Mouse (Mus musculus) CH12.LX (cell line): Measurements from ENCODE around the gene Bsn. TPM values are rescaled to one million over a fixed set of nuclear protein-coding genes. Genes with fewer than 3 reads are reported as not detected.

Experiments
- DNase-seq: peaks from one replicate; pipeline ENCODE4 v3.0.0-alpha.2; 2013; ENCODE audit errors: extremely low read depth
- H3K27ac ChIP-seq: 2 replicates; pipeline ENCODE4 v1.5.1; 2012; ENCODE audit warnings: low read depth, mild to moderate bottlenecking, control low read depth, moderate library complexity; ENCODE audit not compliant: insufficient read depth
- H3K27me3 ChIP-seq: replicated peaks from 2 replicates; pipeline ENCODE3; 2012; ENCODE audit warnings: inconsistent platforms
- H3K36me3 ChIP-seq, 2 experiments: replicated peaks in 1 of 2; 2 replicates each; pipeline versions ENCODE3 to v1.6.1; 2012; ENCODE audit warnings: inconsistent platforms in 1 of 2, low read length in 1 of 2, mild to moderate bottlenecking in 1 of 2, mixed read lengths in 1 of 2, moderate library complexity in 1 of 2; ENCODE audit not compliant: control insufficient read depth in 1 of 2, insufficient read depth in 1 of 2
- H3K4me1 ChIP-seq, 2 experiments: 2 replicates each; pipeline ENCODE4 v1.6.1; 2012; ENCODE audit warnings: inconsistent platforms in 1 of 2, moderate library complexity in 1 of 2; ENCODE audit not compliant: insufficient read depth in 2 of 2, control insufficient read depth in 1 of 2
- H3K4me2 ChIP-seq: 2 replicates; pipeline ENCODE4 v1.6.1; 2012; ENCODE audit warnings: low read depth, mild to moderate bottlenecking, control low read depth; ENCODE audit not compliant: poor library complexity, insufficient read depth, severe bottlenecking
- H3K4me3 ChIP-seq, 3 experiments: fragments of 150-350 bp in 1 of 3; sonication (generic) in 1 of 3; replicated peaks in 1 of 3; 2 replicates each; pipeline versions ENCODE3 to v1.5.1; 2011 to 2012; ENCODE audit warnings: low read depth in 2 of 3, low read length in 2 of 3, mild to moderate bottlenecking in 2 of 3, moderate library complexity in 2 of 3, control low read depth in 1 of 3, improper control_type of control experiment in 1 of 3, inconsistent platforms in 1 of 3, mixed read lengths in 1 of 3; ENCODE audit not compliant: poor library complexity in 1 of 3
- H3K79me2 ChIP-seq: replicated peaks from 2 replicates; pipeline ENCODE4 v1.6.1; 2012; ENCODE audit warnings: mild to moderate bottlenecking, moderate library complexity; ENCODE audit not compliant: control insufficient read depth, poor library complexity, insufficient read depth, severe bottlenecking; ENCODE audit errors: extremely low read depth
- H3K9ac ChIP-seq: 2 replicates; pipeline ENCODE4 v1.6.1; 2012; ENCODE audit warnings: low read depth, mild to moderate bottlenecking, control low read depth, moderate library complexity; ENCODE audit not compliant: insufficient read depth
- H3K9me3 ChIP-seq: replicated peaks from 2 replicates; pipeline ENCODE3; 2012; ENCODE audit warnings: low read length, inconsistent platforms, mixed read lengths
- BHLHE40 ChIP-seq: IDR thresholded peaks from 2 replicates; pipeline ENCODE4 v1.6.1; 2011; ENCODE audit warnings: mild to moderate bottlenecking, low read depth, low read length, improper control_type of control experiment
- CTCF ChIP-seq, 2 experiments: IDR thresholded peaks in 1 of 2; conservative IDR thresholded peaks in 1 of 2; 2 replicates each; pipeline ENCODE4 v1.5.1; 2011 to 2012; ENCODE audit warnings: low read depth in 2 of 2, low read length in 2 of 2, improper control_type of control experiment in 1 of 2, inconsistent platforms in 1 of 2, mild to moderate bottlenecking in 1 of 2, moderate library complexity in 1 of 2
- E2F4 ChIP-seq: IDR thresholded peaks from 2 replicates; pipeline ENCODE4 v1.6.1; 2011; ENCODE audit warnings: low read depth, low read length, improper control_type of control experiment; ENCODE audit not compliant: insufficient replicate concordance
- ELF1 ChIP-seq: IDR thresholded peaks from 2 replicates; pipeline ENCODE4 v1.6.1; 2014; ENCODE audit warnings: low read depth, mild to moderate bottlenecking, inconsistent platforms, low read length, improper control_type of control experiment
- EP300 ChIP-seq: IDR thresholded peaks from 2 replicates; pipeline ENCODE4 v1.6.1; 2011; ENCODE audit warnings: low read length, improper control_type of control experiment
- HCFC1 ChIP-seq: IDR thresholded peaks from 2 replicates; pipeline ENCODE4 v1.6.1; 2012; ENCODE audit warnings: low read depth, mild to moderate bottlenecking, inconsistent platforms, low read length, improper control_type of control experiment
- IRF4 ChIP-seq: IDR thresholded peaks from 2 replicates; pipeline ENCODE4 v1.6.1; 2014; ENCODE audit warnings: low read depth, mild to moderate bottlenecking, inconsistent platforms, low read length, improper control_type of control experiment
- JUN ChIP-seq: IDR thresholded peaks from 2 replicates; pipeline ENCODE4 v1.6.1; 2011; ENCODE audit warnings: low read depth, mild to moderate bottlenecking, low read length, improper control_type of control experiment, moderate library complexity; ENCODE audit not compliant: insufficient read depth
- JUND ChIP-seq: conservative IDR thresholded peaks from 2 replicates; pipeline ENCODE4 v1.6.1; 2011; ENCODE audit warnings: low read depth, low read length, improper control_type of control experiment
- KAT2A ChIP-seq: IDR thresholded peaks from 2 replicates; pipeline ENCODE4 v1.6.1; 2012; ENCODE audit warnings: low read length, improper control_type of control experiment, inconsistent platforms; ENCODE audit not compliant: insufficient replicate concordance
- MAFK ChIP-seq: IDR thresholded peaks from 2 replicates; pipeline ENCODE4 v1.6.1; 2011; ENCODE audit warnings: low read length, improper control_type of control experiment; ENCODE audit not compliant: insufficient replicate concordance
- MAX ChIP-seq: IDR thresholded peaks from 2 replicates; pipeline ENCODE4 v1.6.1; 2011; ENCODE audit warnings: low read length, improper control_type of control experiment
- MAZ ChIP-seq: IDR thresholded peaks from 2 replicates; pipeline ENCODE4 v1.6.1; 2012; ENCODE audit warnings: low read depth, mild to moderate bottlenecking, inconsistent platforms, low read length, improper control_type of control experiment, moderate library complexity
- MXI1 ChIP-seq: IDR thresholded peaks from 2 replicates; pipeline ENCODE4 v1.6.1; 2011; ENCODE audit warnings: mild to moderate bottlenecking, low read depth, low read length, improper control_type of control experiment
- MYC ChIP-seq: IDR thresholded peaks from 2 replicates; pipeline ENCODE4 v1.6.1; 2011; ENCODE audit warnings: low read depth, mild to moderate bottlenecking, improper control_type of control experiment, low read length
- NELFE ChIP-seq: IDR thresholded peaks from 2 replicates; pipeline ENCODE4 v1.6.1; 2011; ENCODE audit warnings: low read depth, low read length, improper control_type of control experiment
- NRF1 ChIP-seq: IDR thresholded peaks from 2 replicates; pipeline ENCODE4 v1.6.1; 2014; ENCODE audit warnings: low read depth, mild to moderate bottlenecking, inconsistent platforms, low read length, improper control_type of control experiment, moderate library complexity
- PAX5 ChIP-seq: IDR thresholded peaks from 2 replicates; pipeline ENCODE4 v1.6.1; 2012; ENCODE audit warnings: low read length, inconsistent platforms, mixed read lengths
- POLR2A ChIP-seq: IDR thresholded peaks from 2 replicates; pipeline ENCODE4 v1.6.1; 2011; ENCODE audit warnings: low read depth, mild to moderate bottlenecking, improper control_type of control experiment, low read length
- RAD21 ChIP-seq: IDR thresholded peaks from 2 replicates; pipeline ENCODE4 v1.6.1; 2011; ENCODE audit warnings: low read depth, mild to moderate bottlenecking, low read length, improper control_type of control experiment, moderate library complexity
- RCOR1 ChIP-seq: conservative IDR thresholded peaks from 2 replicates; pipeline ENCODE4 v1.6.1; 2012; ENCODE audit warnings: low read depth, mild to moderate bottlenecking, inconsistent platforms, low read length, improper control_type of control experiment
- SMC3 ChIP-seq: IDR thresholded peaks from 2 replicates; pipeline ENCODE4 v1.6.1; 2011; ENCODE audit warnings: low read depth, low read length, improper control_type of control experiment
- TCF12 ChIP-seq: IDR thresholded peaks from 2 replicates; pipeline ENCODE4 v1.6.1; 2014; ENCODE audit warnings: low read depth, mild to moderate bottlenecking, inconsistent platforms, low read length, improper control_type of control experiment
- USF1 ChIP-seq: IDR thresholded peaks from 2 replicates; pipeline ENCODE4 v1.6.1; 2014; ENCODE audit warnings: low read depth, mild to moderate bottlenecking, inconsistent platforms, low read length, improper control_type of control experiment
- ZC3H11A ChIP-seq: IDR thresholded peaks from 2 replicates; pipeline ENCODE4 v1.6.1; 2012; ENCODE audit warnings: low read depth, mild to moderate bottlenecking, inconsistent platforms, low read length, improper control_type of control experiment
- ZMIZ1 ChIP-seq: IDR thresholded peaks from 2 replicates; pipeline ENCODE4 v1.6.1; 2012; ENCODE audit warnings: low read depth, mild to moderate bottlenecking, inconsistent platforms, low read length, improper control_type of control experiment
- ZNF384 ChIP-seq: IDR thresholded peaks from 2 replicates; pipeline ENCODE4 v1.6.1; 2012; ENCODE audit warnings: low read depth, low read length, improper control_type of control experiment, inconsistent platforms
- dilution Hi-C: fragments of 300-500 bp; cut with MboI; formaldehyde crosslinking; loops from 2 replicates; pipeline ENCODE4 v1.14.3; 2020; ENCODE audit warnings: low sequenced_read_pairs; ENCODE audit not compliant: extremely low pct_unique_long_range_greater_than_20kb, extremely low pct_ligation_motif_present
- in situ Hi-C: fragments of 300-500 bp; cut with MboI; formaldehyde crosslinking; loops from 3 replicates; pipeline ENCODE4 v1.14.3; 2019; ENCODE audit warnings: low sequenced_read_pairs, low pct_ligation_motif_present, low pct_unique_long_range_greater_than_20kb, mixed read lengths
- polyA plus RNA-seq: library from polyadenylated mRNA; unstranded; fragments of >175 nt; gene quantifications from 2 replicates; pipeline ENCODE4 v1.2.1, GENCODE M21; 2012; ENCODE audit warnings: low read depth; ENCODE audit not compliant: insufficient read length
- total RNA-seq, 2 experiments: library from RNA; depleted of rRNA; stranded (reverse); fragments of 300-350 nt in 1 of 2; fragments of >200 nt in 1 of 2; gene quantifications; 2 replicates each; pipeline ENCODE4 v1.2.3; 2012 to 2014

Bsn gene
- total and polyA plus RNA-seq, 3 experiments = 3.6 to 7.8 (median 4.4) TPM

GRCm38 (mm10) chr9:108238402-108238801, 48.2 kb upstream of the Bsn start:
- Histone ChIP-seq H3K4me1 (no peaks in the 10 kb centered on the region), H3K36me3 (peaks cover 0 to 1% of the 10 kb centered on the region in 2 experiments), H3K4me3 (no peak overlapping the region), H3K9me3 (no peaks in the 10 kb centered on the region), H3K27ac (no peak overlapping the region), H3K79me2 (no peaks in the 10 kb centered on the region), H3K27me3 (no peaks in the 10 kb centered on the region), H3K9ac (no peak overlapping the region), H3K4me2 (no peak overlapping the region)
- no peak for DNase-seq
- dilution Hi-C loops = no loop called here
- no peak for TF ChIP-seq E2F4
- TF ChIP-seq KAT2A = no peak
- TF ChIP-seq RCOR1 = no peak
- no peak for TF ChIP-seq CTCF (conservative IDR thresholded peaks at IDR 0.05 in 1 of 2, IDR thresholded peaks at IDR 0.05 in 1 of 2; ENCODE audit: low read depth in 2 of 2, low read length in 2 of 2)
- no peak for TF ChIP-seq ZNF384
- no peak for TF ChIP-seq PAX5
- TF ChIP-seq ZC3H11A = no peak
- no peak for TF ChIP-seq MAX
- no peak for TF ChIP-seq MXI1
- no peak for TF ChIP-seq IRF4
- no peak for TF ChIP-seq RAD21
- no peak for TF ChIP-seq POLR2A
- TF ChIP-seq NRF1 = no peak
- TF ChIP-seq NELFE = no peak
- TF ChIP-seq MAZ = no peak
- TF ChIP-seq TCF12 = no peak
- TF ChIP-seq BHLHE40 = no peak
- TF ChIP-seq ZMIZ1 = no peak
- in situ Hi-C loops = no loop called here

- Histone ChIP-seq H3K4me1 (no peaks in the 10 kb centered on the region), H3K79me2 (no peaks in the 10 kb centered on the region), H3K27me3 (no peaks in the 10 kb centered on the region), H3K4me2 (no peak overlapping the region), H3K4me3 (no peak overlapping the region), H3K36me3 (peaks cover 0 to 1% of the 10 kb centered on the region in 2 experiments), H3K9ac (no peak overlapping the region), H3K27ac (no peak overlapping the region), H3K9me3 (no peaks in the 10 kb centered on the region)
- in situ Hi-C loops = no loop called here
- DNase-seq = no peak
- TF ChIP-seq JUN = no peak
- TF ChIP-seq MXI1 = no peak
- TF ChIP-seq ELF1 = no peak
- no peak for TF ChIP-seq CTCF (conservative IDR thresholded peaks at IDR 0.05 in 1 of 2, IDR thresholded peaks at IDR 0.05 in 1 of 2; ENCODE audit: low read depth in 2 of 2, low read length in 2 of 2)
- no peak for TF ChIP-seq NELFE
- TF ChIP-seq HCFC1 = no peak
- no peak for TF ChIP-seq JUND
- TF ChIP-seq RCOR1 = no peak
- no peak for TF ChIP-seq MAFK
- no peak for TF ChIP-seq KAT2A
- TF ChIP-seq USF1 = no peak
- TF ChIP-seq EP300 = no peak
- no peak for TF ChIP-seq TCF12
- TF ChIP-seq SMC3 = no peak
- no peak for TF ChIP-seq MYC
- dilution Hi-C loops = no loop called here
Measured at GRCm38 (mm10) chr9:108234682-108235081, 44.5 kb upstream of the Bsn start.
